Mouse (Mus musculus) testis, adult 2 months (tissue): ENCODE data around the gene Pyurf.

ENCODE experiments used
- CTCF ChIP-seq: fragments of 200-500 bp; IDR thresholded peaks from 2 replicates; pipeline ENCODE4 v1.5.1; 2012; ENCODE audit warnings: low read depth, mild to moderate bottlenecking, inconsistent platforms, low read length, moderate library complexity; ENCODE audit not compliant: control insufficient read depth, insufficient read depth, insufficient replicate concordance
- POLR2A ChIP-seq: fragments of 200-500 bp; IDR thresholded peaks from 2 replicates; pipeline ENCODE4 v1.6.1; 2012; ENCODE audit warnings: low read depth, mild to moderate bottlenecking, inconsistent platforms, low read length, moderate library complexity; ENCODE audit not compliant: control insufficient read depth

DNA sequence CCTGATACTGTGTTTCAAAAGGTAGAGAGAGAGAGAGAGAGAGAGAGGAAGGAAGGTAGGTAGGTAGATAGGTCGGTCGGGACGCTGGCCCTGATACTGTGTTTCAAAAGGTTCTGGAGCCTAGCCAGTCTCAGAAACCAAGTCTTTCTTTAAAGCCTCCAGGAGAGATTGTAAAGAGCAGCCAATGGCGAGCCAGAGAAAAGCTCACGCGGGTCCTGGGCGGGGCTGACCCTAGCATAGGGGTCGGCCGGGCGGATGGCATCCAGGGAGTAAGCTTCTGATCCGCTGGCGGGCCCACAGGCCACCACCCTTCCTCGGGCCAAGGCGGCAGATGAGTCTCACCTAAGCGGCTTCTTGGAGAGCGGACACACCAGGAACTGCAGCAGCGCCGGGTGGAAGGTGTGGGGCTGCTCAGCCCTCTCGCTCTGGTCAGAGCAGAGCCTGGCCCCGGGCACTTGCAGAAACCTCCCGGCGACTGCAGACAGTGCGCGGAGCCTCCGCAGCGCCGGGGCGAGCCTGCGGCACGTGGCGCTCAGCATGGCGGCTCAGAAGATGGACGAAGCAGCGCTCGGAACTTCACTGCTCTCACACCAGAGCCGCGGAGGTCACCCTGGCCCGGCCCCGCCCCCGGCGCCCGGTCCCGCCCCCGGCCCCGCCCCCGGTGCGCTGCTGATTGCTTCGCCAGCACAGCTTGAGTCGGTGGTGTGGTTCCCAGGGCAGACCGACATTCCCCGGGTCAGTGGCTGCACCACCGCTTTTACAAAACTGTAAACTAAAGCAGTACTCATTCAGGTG is at the start of gene Pyurf:
- TF ChIP-seq CTCF (peak; percentile 16; the same call in 1 of the 2 replicates), POLR2A (peak; percentile 55)
